Mouse (Mus musculus) CD8-positive naive resting alpha-beta T cell, adult 2 months (primary cell): Measurements from ENCODE around the gene Hcls1.

Experiments
- DNase-seq, 2 experiments: peaks; one replicate each; pipeline ENCODE4 v3.0.0; 2022; ENCODE audit warnings: low read depth in 2 of 2, low spot score in 2 of 2

Gene Hcls1

GRCm38 (mm10) chr16:36988066-36988465, 53.3 kb downstream of the Hcls1 start:
- no peak for DNase-seq

GRCm38 (mm10) chr16:36989493-36989892, 54.7 kb downstream of the Hcls1 start:
- DNase-seq, result no peak

- no peak for DNase-seq
These were observed 55.3 kb downstream of the Hcls1 start, which contains the start of gene Fbxo40 for GRCm38 (mm10) chr16:36989999-36990625. Fbxo40 (minus strand) TSS chr16:36990467.

- DNase-seq, result no peak
These were observed 62.9 kb downstream of the Hcls1 start for GRCm38 (mm10) chr16:36997650-36998049.

- no peak for DNase-seq
These were observed 64.7 kb downstream of the Hcls1 start for GRCm38 (mm10) chr16:36999366-36999972.

- no peak for DNase-seq
These were observed 74.5 kb downstream of the Hcls1 start for GRCm38 (mm10) chr16:37009262-37009661.

- peak; percentile 6 to 23 for DNase-seq
These were observed 75.6 kb downstream of the Hcls1 start for GRCm38 (mm10) chr16:37010370-37010769.

- peak; percentile 92 to 95 for DNase-seq
These were observed 76.5 kb downstream of the Hcls1 start, which contains the start of gene Polq for GRCm38 (mm10) chr16:37011061-37011921. Polq (plus strand) TSS chr16:37011786.

GRCm38 (mm10) chr16:37011922-37012289, 77.1 kb downstream of the Hcls1 start:
- DNase-seq, result no peak

GRCm38 (mm10) chr16:37012336-37012735, 77.6 kb downstream of the Hcls1 start:
- no peak for DNase-seq
